Mouse (Mus musculus) limb, embryonic 14.5 days (tissue): ENCODE data around the gene Gm20422. TPM values are rescaled to one million over a fixed set of nuclear protein-coding genes. Genes with fewer than 3 reads are reported as not detected.
"Not testable (repeated sequence)": the region's sequence is repeated elsewhere in the genome, so short reads cannot be mapped to it uniquely, and the experiment has no call there.

Experiments
- ATAC-seq: fragments of 200-750 bp; cut with Nextera tagmentation; 2 replicates; pipeline ENCODE4 v1.8.0; 2017; ENCODE audit warnings: low read depth, moderate number of reproducible peaks, moderate TSS enrichment; ENCODE audit not compliant: low FRiP score
- DNase-seq: peaks from one replicate; pipeline ENCODE4 v3.0.0-alpha.2; 2015; ENCODE audit warnings: low spot score
- H3K27ac ChIP-seq: fragments of 300-500 bp; sonication (generic); replicated peaks from 2 replicates; pipeline ENCODE4 v1.5.1; 2014; ENCODE audit warnings: low read depth, mild to moderate bottlenecking, low read length, moderate library complexity, mixed read lengths
- H3K27me3 ChIP-seq: fragments of 300-500 bp; sonication (generic); 2 replicates; pipeline ENCODE4 v1.6.1; 2014; ENCODE audit warnings: low read length, mixed read lengths; ENCODE audit not compliant: control insufficient read depth, insufficient read depth
- H3K36me3 ChIP-seq: fragments of 300-500 bp; sonication (generic); 2 replicates; pipeline ENCODE4 v1.6.1; 2014; ENCODE audit warnings: mild to moderate bottlenecking, low read length, moderate library complexity, mixed read lengths; ENCODE audit not compliant: control insufficient read depth, insufficient read depth
- H3K4me1 ChIP-seq: fragments of 300-500 bp; sonication (generic); 2 replicates; pipeline ENCODE4 v1.6.1; 2014; ENCODE audit warnings: antibody characterized with exemption, low read length, mixed read lengths; ENCODE audit not compliant: control insufficient read depth, insufficient read depth
- H3K4me2 ChIP-seq: fragments of 300-500 bp; sonication (generic); replicated peaks from 2 replicates; pipeline ENCODE4 v1.6.1; 2014; ENCODE audit warnings: low read depth, mild to moderate bottlenecking, low read length, moderate library complexity; ENCODE audit not compliant: severe bottlenecking
- H3K4me3 ChIP-seq: fragments of 300-500 bp; sonication (generic); replicated peaks from 2 replicates; pipeline ENCODE4 v1.5.1; 2014; ENCODE audit warnings: low read length
- H3K9ac ChIP-seq: fragments of 300-500 bp; sonication (generic); 2 replicates; pipeline ENCODE4 v1.6.1; 2014; ENCODE audit warnings: mild to moderate bottlenecking, low read depth, low read length, moderate library complexity; ENCODE audit not compliant: severe bottlenecking
- H3K9me3 ChIP-seq: fragments of 300-500 bp; sonication (generic); 2 replicates; pipeline ENCODE4 v1.6.1; 2016; ENCODE audit warnings: low read length; ENCODE audit not compliant: control insufficient read depth
- POLR2A ChIP-seq: fragments of 200-500 bp; IDR thresholded peaks from 2 replicates; pipeline ENCODE4 v1.8.0; 2012; ENCODE audit warnings: inconsistent platforms, mild to moderate bottlenecking, moderate library complexity, borderline replicate concordance; ENCODE audit not compliant: insufficient read depth, insufficient read length; ENCODE audit errors: extremely low read depth
- WGBS: fragments of 180-500 bp; shearing (Covaris S2); extraction: QIAGEN DNeasy Blood & Tissue Kit; methylation state at CpG from one replicate; pipeline ENCODE4 v1.1.7; 2014; 5-methylcytosine and 5-hydroxymethylcytosine counted together
- polyA plus RNA-seq, 2 experiments: library from polyadenylated mRNA; depleted of rRNA in 1 of 2; stranded (reverse) in 1 of 2; unstranded in 1 of 2; fragments of >200 nt; fragmentation: Nextera tagmentation in 1 of 2; extraction: Ambion mirVana in 1 of 2; gene quantifications; 2 replicates each; pipeline versions ENCODE4 v1.2.1 to v1.2.3; 2012 to 2014

The Gm20422 gene
- polyA plus RNA-seq, 2 experiments: 0.62 to 1.1 TPM

DNA sequence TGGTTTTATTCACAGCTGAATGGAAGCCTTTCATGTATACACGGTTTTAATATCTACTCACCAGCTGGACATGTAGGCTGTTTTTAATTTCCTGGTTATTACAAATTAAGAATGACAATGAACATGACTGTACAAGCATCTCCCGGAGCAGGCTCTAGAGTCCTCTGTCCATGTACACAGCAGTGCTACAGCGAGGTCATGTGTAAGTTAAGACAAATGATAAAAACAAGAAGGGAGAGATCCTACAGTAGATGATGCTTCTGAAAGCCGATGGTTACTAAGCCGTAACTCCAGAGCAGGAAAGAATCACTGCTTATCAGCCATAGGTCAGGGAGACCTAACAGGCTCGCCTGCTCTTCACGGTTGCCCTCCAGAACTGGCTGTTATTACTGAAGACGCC lies 61.2 kb downstream of the Gm20422 start:
- no peak overlapping the region for H3K4me3 ChIP-seq
- peaks cover 6% of the 10 kb centered on the region for H3K4me1 ChIP-seq
- H3K27ac ChIP-seq: no peak overlapping the region
- no peak overlapping the region for H3K9ac ChIP-seq
- no peak for TF ChIP-seq POLR2A
- peaks cover 27% of the 10 kb centered on the region for H3K36me3 ChIP-seq
- DNase-seq (no peak), ATAC-seq (no peak)
- H3K27me3 ChIP-seq: no peaks in the 10 kb centered on the region
- H3K4me2 ChIP-seq: no peak overlapping the region
- no peaks in the 10 kb centered on the region for H3K9me3 ChIP-seq
- 89% methylated on average over 8 of the region's 8 CpGs for WGBS

DNA sequence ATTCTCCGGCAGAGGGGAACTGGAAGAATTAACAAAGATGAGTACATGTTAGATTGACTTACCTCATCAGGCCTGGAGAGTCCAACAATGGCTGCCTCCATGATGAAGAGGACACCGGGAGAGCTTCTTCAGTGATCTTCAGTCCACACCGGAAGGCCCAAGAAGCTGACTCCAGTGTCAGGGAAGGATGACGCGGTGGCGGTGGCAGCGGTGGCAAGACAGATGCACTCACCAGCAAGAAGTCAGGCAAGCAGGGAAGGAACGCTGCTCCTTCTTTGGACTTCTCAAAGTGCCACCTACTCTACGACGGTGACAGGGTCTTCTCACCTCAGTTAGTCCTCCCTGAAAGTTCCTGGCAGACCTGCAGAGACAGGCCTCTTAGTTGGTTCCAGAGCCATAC lies 64.1 kb downstream of the Gm20422 start, which contains the start of gene Zfp869:
Gene Zfp869, minus strand, starts transcription at position 101 of the 400 bp plus-strand sequence.
- DNase-seq, H3K4me2 ChIP-seq, H3K4me3 ChIP-seq, H3K9ac ChIP-seq, H3K4me1 ChIP-seq, H3K9me3 ChIP-seq, H3K27ac ChIP-seq, H3K27me3 ChIP-seq, ATAC-seq: not testable (repeated sequence)
- 97% methylated on average over 8 of the region's 10 CpGs for WGBS
- H3K36me3 ChIP-seq: peaks cover 56% of the 10 kb centered on the region

DNA sequence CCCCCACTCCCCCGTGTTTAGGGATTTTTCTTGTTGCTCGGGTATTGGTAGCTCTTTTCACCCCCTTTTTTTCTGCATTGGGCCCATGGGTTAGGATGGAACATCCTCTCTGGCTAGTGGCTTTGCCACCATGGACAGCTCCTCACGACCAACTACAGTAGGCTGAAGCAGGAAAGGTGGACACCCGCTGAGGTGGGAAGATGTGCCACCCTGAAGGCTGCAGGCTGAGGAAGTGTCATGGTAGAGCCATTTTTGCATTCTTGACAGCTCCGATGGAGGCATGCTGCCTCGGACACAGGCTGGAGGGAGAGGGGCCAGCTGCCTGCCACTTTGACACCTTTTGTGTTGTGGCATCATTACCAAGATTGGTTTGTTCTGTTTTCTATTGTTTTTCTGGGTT lies 72.9 kb downstream of the Gm20422 start:
- peaks cover 31% of the 10 kb centered on the region for H3K36me3 ChIP-seq
- TF ChIP-seq POLR2A: no peak
- no peaks in the 10 kb centered on the region for H3K27me3 ChIP-seq
- ATAC-seq: no peak
- H3K4me3 ChIP-seq: no peak overlapping the region
- H3K4me2 ChIP-seq: no peak overlapping the region
- no peak for DNase-seq
- no peaks in the 10 kb centered on the region for H3K4me1 ChIP-seq
- H3K9me3 ChIP-seq: peaks cover 4% of the 10 kb centered on the region; the same call in 1 of the 2 replicates
- H3K27ac ChIP-seq: no peak overlapping the region
- 74% methylated on average over 6 of the region's 6 CpGs for WGBS
- H3K9ac ChIP-seq: no peak overlapping the region

Other genes with a start within 250 kb of the Gm20422 start
- 13.7 and 14.9 TPM in 2 replicates for gene Zfp868, start 149.3 kb downstream of the Gm20422 start, polyA plus RNA-seq (2012; rRNA removed)
- 23.5 and 24.7 TPM in 2 replicates for gene Zfp868, start 149.3 kb downstream of the Gm20422 start, polyA plus RNA-seq (2014; fragmentation: Nextera tagmentation; extraction: Ambion mirVana)
- gene Zfp964, start 120.4 kb downstream of the Gm20422 start, polyA plus RNA-seq (2012; rRNA removed): 2.1 and 2.2 TPM in 2 replicates
- gene Zfp964, start 120.4 kb downstream of the Gm20422 start, polyA plus RNA-seq (2014; fragmentation: Nextera tagmentation; extraction: Ambion mirVana): 1.5 and 1.8 TPM in 2 replicates
- 11.5 and 16.8 TPM in 2 replicates for gene Zfp869, start 64.2 kb downstream of the Gm20422 start, polyA plus RNA-seq (2012; rRNA removed)
- 32.4 and 32.5 TPM in 2 replicates for gene Zfp869, start 64.2 kb downstream of the Gm20422 start, polyA plus RNA-seq (2014; fragmentation: Nextera tagmentation; extraction: Ambion mirVana)
- 9.3 and 10.0 TPM in 2 replicates for gene Zfp963, start 24.9 kb downstream of the Gm20422 start, polyA plus RNA-seq (2012; rRNA removed)
- gene Zfp963, start 24.9 kb downstream of the Gm20422 start, polyA plus RNA-seq (2014; fragmentation: Nextera tagmentation; extraction: Ambion mirVana): 8.2 and 8.7 TPM in 2 replicates
- 79.7 and 118 TPM in 2 replicates for gene Atp13a1, start 16.3 kb upstream of the Gm20422 start, polyA plus RNA-seq (2012; rRNA removed)
- gene Atp13a1, start 16.3 kb upstream of the Gm20422 start, polyA plus RNA-seq (2014; fragmentation: Nextera tagmentation; extraction: Ambion mirVana): 44.8 and 47.8 TPM in 2 replicates
- 24.8 and 29.5 TPM in 2 replicates for gene Zfp866, start 16.3 kb upstream of the Gm20422 start, polyA plus RNA-seq (2012; rRNA removed)
- 30.6 and 36.0 TPM in 2 replicates for gene Zfp866, start 16.3 kb upstream of the Gm20422 start, polyA plus RNA-seq (2014; fragmentation: Nextera tagmentation; extraction: Ambion mirVana)
- gene Gmip, start 33.8 kb upstream of the Gm20422 start, polyA plus RNA-seq (2012; rRNA removed): 25.4 and 27.8 TPM in 2 replicates
- gene Gmip, start 33.8 kb upstream of the Gm20422 start, polyA plus RNA-seq (2014; fragmentation: Nextera tagmentation; extraction: Ambion mirVana): 7.7 and 8.5 TPM in 2 replicates
- gene Lpar2, start 47.5 kb upstream of the Gm20422 start, polyA plus RNA-seq (2012; rRNA removed): 4.1 and 6.4 TPM in 2 replicates
- 1.5 TPM in 2 replicates for gene Lpar2, start 47.5 kb upstream of the Gm20422 start, polyA plus RNA-seq (2014; fragmentation: Nextera tagmentation; extraction: Ambion mirVana)
- 6.3 and 6.6 TPM in 2 replicates for gene Pbx4, start 57.6 kb upstream of the Gm20422 start, polyA plus RNA-seq (2012; rRNA removed)
- gene Pbx4, start 57.6 kb upstream of the Gm20422 start, polyA plus RNA-seq (2014; fragmentation: Nextera tagmentation; extraction: Ambion mirVana): 5.2 and 6.8 TPM in 2 replicates
- gene Cilp2, start 112.8 kb upstream of the Gm20422 start, polyA plus RNA-seq (2012; rRNA removed): 2.6 and 3.6 TPM in 2 replicates
- gene Cilp2, start 112.8 kb upstream of the Gm20422 start, polyA plus RNA-seq (2014; fragmentation: Nextera tagmentation; extraction: Ambion mirVana): 1.5 and 1.9 TPM in 2 replicates
- 0.84 and 1.2 TPM in 2 replicates for gene Tssk6, start 127.3 kb upstream of the Gm20422 start, polyA plus RNA-seq (2012; rRNA removed)
- 4.1 TPM in 2 replicates for gene Tssk6, start 127.3 kb upstream of the Gm20422 start, polyA plus RNA-seq (2014; fragmentation: Nextera tagmentation; extraction: Ambion mirVana)
- gene Ndufa13, start 127.7 kb upstream of the Gm20422 start, polyA plus RNA-seq (2012; rRNA removed): 85.3 and 97.4 TPM in 2 replicates
- 187 and 190 TPM in 2 replicates for gene Ndufa13, start 127.7 kb upstream of the Gm20422 start, polyA plus RNA-seq (2014; fragmentation: Nextera tagmentation; extraction: Ambion mirVana)
- gene Yjefn3, start 127.8 kb upstream of the Gm20422 start, polyA plus RNA-seq (2012; rRNA removed): 5.4 and 8.6 TPM in 2 replicates
- 4.2 and 5.5 TPM in 2 replicates for gene Yjefn3, start 127.8 kb upstream of the Gm20422 start, polyA plus RNA-seq (2014; fragmentation: Nextera tagmentation; extraction: Ambion mirVana)
- 49.2 and 62.3 TPM in 2 replicates for gene Gatad2a, start 221.5 kb upstream of the Gm20422 start, polyA plus RNA-seq (2012; rRNA removed)
- gene Gatad2a, start 221.5 kb upstream of the Gm20422 start, polyA plus RNA-seq (2014; fragmentation: Nextera tagmentation; extraction: Ambion mirVana): 65.0 and 78.3 TPM in 2 replicates